Comparison of ENCODE assay signal across 8 mouse cellular contexts in genomic region chr17:26638655-26639054, GRCm38 (mm10). TPM values are rescaled to one million over a fixed set of nuclear protein-coding genes. Genes with fewer than 3 reads are reported as not detected.
DNase-seq lines count a peak whose midpoint lies in the region; ATAC-seq and TF ChIP-seq lines count a peak whose summit lies in the region.

No protein-coding gene starts in this region.

- H3K9ac ChIP-seq in hindbrain, embryonic 13.5 days = no peak overlapping the region
- H3K9ac ChIP-seq in midbrain, embryonic 11.5 days (ENCODE audit: low read length) = no peak overlapping the region

- no peak for TF ChIP-seq POLR2A in cerebellum, adult 2 months (IDR thresholded peaks at IDR 0.05; ENCODE audit: borderline replicate concordance, insufficient read depth, low read length)

- no peak overlapping the region for H3K4me2 ChIP-seq in hindbrain, embryonic 13.5 days
- no peak overlapping the region for H3K4me2 ChIP-seq in midbrain, embryonic 11.5 days

- H3K27ac ChIP-seq in cerebellum, adult 2 months (ENCODE audit: insufficient read depth, low read length) = no peak overlapping the region
- no peak overlapping the region for H3K27ac ChIP-seq in hindbrain, embryonic 13.5 days
- H3K27ac ChIP-seq in midbrain, embryonic 11.5 days (ENCODE audit: low read depth, low read length) = no peak overlapping the region

- no peaks in the 10 kb centered on the region for H3K27me3 ChIP-seq in cerebellum, adult 2 months (ENCODE audit: control insufficient read depth, insufficient read depth, low read length)
- H3K27me3 ChIP-seq in hindbrain, embryonic 13.5 days = no peaks in the 10 kb centered on the region
- no peaks in the 10 kb centered on the region for H3K27me3 ChIP-seq in midbrain, embryonic 11.5 days (ENCODE audit: control insufficient read depth, insufficient read depth, low read length)

- H3K4me3 ChIP-seq in cerebellum, adult 2 months (replicated peaks; ENCODE audit: insufficient read depth, low read depth, low read length) = no peak overlapping the region
- H3K4me3 ChIP-seq in hindbrain, embryonic 13.5 days = no peak overlapping the region
- H3K4me3 ChIP-seq in midbrain, embryonic 11.5 days (ENCODE audit: low read depth, low read length) = no peak overlapping the region

- ATAC-seq in hindbrain, embryonic 13.5 days (ENCODE audit: low FRiP score) = peak; percentile 52; the same call in 1 of the 2 replicates
- peak; percentile 44; the same call in 1 of the 2 replicates for ATAC-seq in midbrain, embryonic 11.5 days (ENCODE audit: low FRiP score)

- intact Hi-C loops in left cerebral cortex, postnatal 25 days (cut with DNase I) = loop anchor here (1.0 kb wide), 2 partner anchors 130 to 172 kb away; no protein-coding TSS in a partner anchor

- TF ChIP-seq CTCF in cerebellum, adult 2 months (IDR thresholded peaks at IDR 0.05; ENCODE audit: borderline replicate concordance, insufficient read depth, low read depth, low read length) = peak; percentile 100

- peaks cover 9% of the 10 kb centered on the region for H3K4me1 ChIP-seq in cerebellum, adult 2 months (ENCODE audit: control insufficient read depth, insufficient read depth, low read length)
- no peaks in the 10 kb centered on the region; the same call in 1 of the 2 replicates for H3K4me1 ChIP-seq in hindbrain, embryonic 13.5 days (replicated peaks)
- H3K4me1 ChIP-seq in midbrain, embryonic 11.5 days (ENCODE audit: control insufficient read depth, insufficient read depth, low read length) = no peaks in the 10 kb centered on the region

- H3K9me3 ChIP-seq in hindbrain, embryonic 13.5 days = no peaks in the 10 kb centered on the region
- H3K9me3 ChIP-seq in midbrain, embryonic 11.5 days (ENCODE audit: control insufficient read depth, low read length) = no peaks in the 10 kb centered on the region

- 2% methylated on average over 7 of the region's 7 CpGs for WGBS in cerebellum, adult 2 months
- WGBS in hindbrain, embryonic 13.5 days = 31% methylated on average over 7 of the region's 7 CpGs
- WGBS in midbrain, embryonic 11.5 days = 29% methylated on average over 7 of the region's 7 CpGs

- H3K36me3 ChIP-seq in hindbrain, embryonic 13.5 days = peaks cover 88% of the 10 kb centered on the region
- peaks cover 39% of the 10 kb centered on the region for H3K36me3 ChIP-seq in midbrain, embryonic 11.5 days (ENCODE audit: control insufficient read depth, insufficient read depth, low read length)

- DNase-seq in layer of hippocampus, adult 18-20 months (ENCODE audit: low spot score in 2 of 2) = peak; percentile 49 to 79
- no peak for DNase-seq in layer of hippocampus, adult 9-11 months
- DNase-seq in cerebellum, adult 2 months = peak; percentile 83 to 89
- DNase-seq in forelimb bud, embryonic 11.5 days (ENCODE audit: low read depth, low spot score) = peak; percentile 68
- peak; percentile 71 to 78 for DNase-seq in left cerebral cortex, postnatal 25 days (ENCODE audit: low spot score in 2 of 2)
- DNase-seq in midbrain, embryonic 11.5 days (ENCODE audit: low spot score, missing footprints) = peak; percentile 94
- DNase-seq in spleen, postnatal 14 days (ENCODE audit: low spot score in 2 of 2) = peak; percentile 53 to 77

RNA-seq across cellular contexts. Expression of gene Atp6v0e, which starts 24.4 kb away (rescaled TPM):
- 10 to 100 TPM; 48.7 to 49.2 TPM for total RNA-seq in layer of hippocampus, adult 18-20 months (2021)
- 99.8 and 105 TPM in 2 replicates for polyA plus RNA-seq in cerebellum, adult 2 months (2012; rRNA removed)
- 107 and 114 TPM in 2 replicates for polyA plus RNA-seq in hindbrain, embryonic 13.5 days (2015; fragmentation: Nextera tagmentation; extraction: Ambion mirVana)
- 10 to 100 TPM; 40.7 to 41.7 TPM for total RNA-seq in left cerebral cortex, postnatal 25 days (2021)
- 104 and 110 TPM in 2 replicates for polyA plus RNA-seq in midbrain, embryonic 11.5 days (2014; fragmentation: Nextera tagmentation; extraction: Ambion mirVana)
